Mouse (Mus musculus) intestine, embryonic 16.5 days (tissue): Measurements from ENCODE around the gene Cxcr5. TPM values are rescaled to one million over a fixed set of nuclear protein-coding genes. Genes with fewer than 3 reads are reported as not detected.
A peak's percentile ranks its signal among the peaks of the same experiment; 100 is the strongest.

Experiments
- ATAC-seq: fragments of 200-750 bp; cut with Nextera tagmentation; 2 replicates; pipeline ENCODE4 v1.8.0; 2017; ENCODE audit warnings: moderate TSS enrichment, moderate library complexity
- H3K27ac ChIP-seq: fragments of 300-500 bp; sonication (generic); 2 replicates; pipeline ENCODE4 v1.5.1; 2014; ENCODE audit warnings: mild to moderate bottlenecking, low read length
- H3K27me3 ChIP-seq: fragments of 300-500 bp; sonication (generic); replicated peaks from 2 replicates; pipeline ENCODE4 v1.6.1; 2014; ENCODE audit warnings: low read length, control low read depth, mixed read lengths; ENCODE audit not compliant: control insufficient read depth, insufficient read depth
- H3K36me3 ChIP-seq: fragments of 300-500 bp; sonication (generic); 2 replicates; pipeline ENCODE4 v1.6.1; 2014; ENCODE audit warnings: low read length, control low read depth; ENCODE audit not compliant: control insufficient read depth, insufficient read depth
- H3K4me1 ChIP-seq: fragments of 300-500 bp; sonication (generic); 2 replicates; pipeline ENCODE4 v1.6.1; 2014; ENCODE audit warnings: low read length, control low read depth, mixed read lengths; ENCODE audit not compliant: control insufficient read depth, insufficient read depth
- H3K4me2 ChIP-seq: fragments of 300-500 bp; sonication (generic); 2 replicates; pipeline ENCODE4 v1.6.1; 2014; ENCODE audit warnings: low read depth, low read length, control low read depth
- H3K4me3 ChIP-seq: fragments of 300-500 bp; sonication (generic); 2 replicates; pipeline ENCODE4 v1.5.1; 2014; ENCODE audit warnings: mild to moderate bottlenecking, low read length
- H3K9ac ChIP-seq: fragments of 300-500 bp; sonication (generic); 2 replicates; pipeline ENCODE4 v1.6.1; 2014; ENCODE audit warnings: low read depth, low read length
- H3K9me3 ChIP-seq: fragments of 300-500 bp; sonication (generic); 2 replicates; pipeline ENCODE4 v1.6.1; 2016; ENCODE audit warnings: low read length, control low read depth; ENCODE audit not compliant: control insufficient read depth
- WGBS: fragments of 180-500 bp; shearing (Covaris S2); extraction: QIAGEN DNeasy Blood & Tissue Kit; methylation state at CpG from one replicate; pipeline ENCODE4 v1.1.7; 2014; 5-methylcytosine and 5-hydroxymethylcytosine counted together
- polyA plus RNA-seq: library from polyadenylated mRNA; unstranded; fragments of >200 nt; fragmentation: Nextera tagmentation; extraction: Ambion mirVana; gene quantifications from 2 replicates; pipeline ENCODE4 v1.2.1, GENCODE M21; 2015

Gene Cxcr5
- polyA plus RNA-seq, 1 experiment from 2014 or later: 1.1 TPM

GRCm38 (mm10) chr9:44487441-44487840, 74.2 kb downstream of the Cxcr5 start:
- H3K36me3 ChIP-seq: no peaks in the 10 kb centered on the region
- peak overlapping the region; percentile 93 for H3K4me3 ChIP-seq
- peak overlapping the region; percentile 64 for H3K9ac ChIP-seq
- peak; percentile 58 for ATAC-seq
- WGBS: 8% methylated on average over 7 of the region's 7 CpGs
- H3K4me2 ChIP-seq: peak overlapping the region; percentile 74
- peaks cover 86% of the 10 kb centered on the region for H3K4me1 ChIP-seq
- no peaks in the 10 kb centered on the region for H3K9me3 ChIP-seq
- peak overlapping the region; percentile 94 for H3K27ac ChIP-seq
- H3K27me3 ChIP-seq: no peaks in the 10 kb centered on the region

DNA sequence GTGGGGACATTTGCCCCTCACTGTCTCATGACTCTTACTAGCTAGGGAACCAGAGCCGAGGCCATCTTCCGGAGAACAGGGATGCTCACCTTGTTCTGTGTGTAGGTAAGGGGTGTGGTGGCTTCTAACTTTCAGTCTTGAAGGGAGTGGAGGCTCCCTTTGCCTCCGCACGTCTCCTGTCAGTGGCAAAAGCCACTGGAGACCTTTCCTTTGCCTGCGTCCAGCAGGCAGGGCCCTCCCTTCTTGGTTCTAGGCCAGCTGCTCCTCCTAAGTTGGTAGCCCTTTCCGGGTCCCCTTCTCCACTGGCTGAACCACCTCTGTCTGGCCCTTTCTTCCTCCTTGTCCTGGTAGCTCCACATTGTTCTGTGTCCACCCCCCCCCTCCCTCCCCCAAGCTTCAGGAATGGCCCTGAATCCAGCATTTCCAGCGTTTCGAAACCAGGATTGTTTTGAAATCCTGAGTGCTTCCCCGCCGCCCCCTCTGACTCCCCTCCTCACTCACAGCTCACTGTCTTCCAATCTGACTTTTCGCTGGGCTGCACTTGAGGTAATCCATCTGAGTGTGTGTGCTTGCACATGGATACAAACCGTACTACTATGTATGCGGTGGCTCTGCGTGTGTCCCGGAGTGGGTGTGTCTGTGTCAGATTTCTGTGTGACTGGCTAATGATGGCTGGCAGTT, 74.8 kb downstream of the Cxcr5 start:
- ATAC-seq: no peak
- H3K27me3 ChIP-seq: no peaks in the 10 kb centered on the region
- peaks cover 85% of the 10 kb centered on the region for H3K4me1 ChIP-seq
- H3K36me3 ChIP-seq: no peaks in the 10 kb centered on the region
- WGBS: 15% methylated on average over 15 of the region's 15 CpGs
- no peaks in the 10 kb centered on the region for H3K9me3 ChIP-seq
- peak overlapping the region; percentile 74 for H3K4me2 ChIP-seq
- H3K9ac ChIP-seq: peak overlapping the region; percentile 64
- peak overlapping the region; percentile 93 for H3K4me3 ChIP-seq
- peak overlapping the region; percentile 94 for H3K27ac ChIP-seq

DNA sequence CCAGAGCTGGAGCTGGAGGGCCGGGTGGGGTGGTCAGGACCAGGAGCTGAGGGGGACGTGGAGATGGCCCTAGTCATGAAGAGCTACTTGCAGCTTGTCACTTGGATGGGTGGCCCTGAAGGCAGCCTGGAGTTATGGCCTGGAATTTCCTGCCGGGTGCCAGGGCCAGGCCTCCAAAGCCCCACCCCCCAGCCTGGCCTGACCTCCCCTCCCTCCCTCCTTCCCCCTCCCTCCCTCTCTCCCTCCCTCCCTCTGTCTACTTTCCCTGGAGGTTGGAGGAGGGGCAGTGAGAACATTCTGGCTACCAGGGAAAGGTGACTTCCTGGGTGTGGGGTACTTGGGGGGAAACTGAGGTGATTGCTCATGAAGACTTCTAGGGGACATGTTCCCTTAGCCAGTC, 75.3 kb downstream of the Cxcr5 start:
- Histone ChIP-seq H3K9me3 (no peaks in the 10 kb centered on the region), H3K27me3 (no peaks in the 10 kb centered on the region), H3K36me3 (no peaks in the 10 kb centered on the region), H3K4me2 (peak overlapping the region; percentile 74), H3K27ac (peak overlapping the region; percentile 94), H3K4me3 (peak overlapping the region; percentile 93), H3K4me1 (peaks cover 80% of the 10 kb centered on the region), H3K9ac (peak overlapping the region; percentile 64)
- 10% methylated on average over 3 of the region's 3 CpGs for WGBS
- ATAC-seq: no peak

- Histone ChIP-seq H3K27ac (peak overlapping the region; percentile 94), H3K4me1 (peaks cover 73% of the 10 kb centered on the region), H3K9ac (peak overlapping the region; percentile 64), H3K9me3 (no peaks in the 10 kb centered on the region), H3K36me3 (no peaks in the 10 kb centered on the region), H3K4me3 (peak overlapping the region; percentile 93), H3K4me2 (peak overlapping the region; percentile 74), H3K27me3 (no peaks in the 10 kb centered on the region)
- ATAC-seq: no peak
- 15% methylated on average over 14 of the region's 14 CpGs for WGBS
Measured at GRCm38 (mm10) chr9:44485516-44486161, 76.0 kb downstream of the Cxcr5 start.

- peaks cover 72% of the 10 kb centered on the region for H3K4me1 ChIP-seq
Measured at GRCm38 (mm10) chr9:44485105-44485515, 76.6 kb downstream of the Cxcr5 start.

GRCm38 (mm10) chr9:44484311-44485104, 77.2 kb downstream of the Cxcr5 start:
- 20% methylated on average over 7 of the region's 7 CpGs for WGBS
- no peaks in the 10 kb centered on the region for H3K9me3 ChIP-seq
- ATAC-seq: no peak
- peak overlapping the region; percentile 93 for H3K4me3 ChIP-seq
- peak overlapping the region; percentile 74 for H3K4me2 ChIP-seq
- no peaks in the 10 kb centered on the region for H3K27me3 ChIP-seq
- peak overlapping the region; percentile 94 for H3K27ac ChIP-seq
- peak overlapping the region; percentile 95 for H3K9ac ChIP-seq
- no peaks in the 10 kb centered on the region for H3K36me3 ChIP-seq
- H3K4me1 ChIP-seq: peaks cover 66% of the 10 kb centered on the region

More at GRCm38 (mm10) chr9:44485105-44485515, 76.6 kb downstream of the Cxcr5 start:
- Histone ChIP-seq H3K4me2 (peak overlapping the region; percentile 74), H3K4me3 (peak overlapping the region; percentile 93), H3K9ac (peak overlapping the region; percentile 64), H3K36me3 (no peaks in the 10 kb centered on the region), H3K27me3 (no peaks in the 10 kb centered on the region), H3K9me3 (no peaks in the 10 kb centered on the region), H3K27ac (peak overlapping the region; percentile 94)
- WGBS: 30% methylated on average over 6 of the region's 6 CpGs
- no peak for ATAC-seq

- ATAC-seq: peak; percentile 32
- Histone ChIP-seq H3K27ac (peak overlapping the region; percentile 94), H3K36me3 (no peaks in the 10 kb centered on the region), H3K4me1 (peaks cover 56% of the 10 kb centered on the region), H3K9me3 (no peaks in the 10 kb centered on the region), H3K4me3 (peak overlapping the region; percentile 93), H3K9ac (peak overlapping the region; percentile 95), H3K27me3 (no peaks in the 10 kb centered on the region), H3K4me2 (peak overlapping the region; percentile 74)
- 0% methylated on average over 12 of the region's 12 CpGs for WGBS
Measured at GRCm38 (mm10) chr9:44483510-44484044, 78.1 kb downstream of the Cxcr5 start.

- H3K27ac ChIP-seq: peak overlapping the region; percentile 94
- H3K4me3 ChIP-seq: peak overlapping the region; percentile 93
- peak overlapping the region; percentile 95 for H3K9ac ChIP-seq
- no peaks in the 10 kb centered on the region for H3K9me3 ChIP-seq
- H3K27me3 ChIP-seq: no peaks in the 10 kb centered on the region
- no peaks in the 10 kb centered on the region for H3K36me3 ChIP-seq
- ATAC-seq: no peak
- H3K4me2 ChIP-seq: peak overlapping the region; percentile 74
- H3K4me1 ChIP-seq: peaks cover 53% of the 10 kb centered on the region
- under 1% methylated on average over 39 of the region's 39 CpGs for WGBS
Measured at GRCm38 (mm10) chr9:44483041-44483509, 78.6 kb downstream of the Cxcr5 start.

DNA sequence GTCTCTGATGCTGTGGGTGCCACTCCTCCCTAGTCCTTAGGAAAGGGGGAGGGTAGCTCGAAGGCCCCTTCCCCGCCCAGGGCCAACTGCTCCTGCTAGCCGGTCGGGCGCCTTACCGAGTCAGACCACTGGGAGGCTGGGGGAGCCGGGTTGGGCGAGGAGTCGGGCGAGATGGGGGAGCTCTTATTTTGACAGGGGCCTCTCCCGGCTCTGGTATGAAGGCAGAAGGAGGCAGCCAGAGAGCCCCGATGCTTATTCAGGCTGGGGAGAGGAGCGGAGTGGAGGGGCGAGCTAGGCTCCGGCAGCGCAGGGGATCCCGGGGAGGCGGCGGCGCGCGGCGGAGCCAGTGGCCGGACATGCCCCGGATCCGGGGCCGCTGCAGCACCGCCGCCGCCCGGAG, 79.1 kb downstream of the Cxcr5 start, which contains the start of gene Bcl9l:
Gene Bcl9l, plus strand, starts transcription at position 274 of the 400 bp plus-strand sequence.
- WGBS: 0% methylated on average over 30 of the region's 31 CpGs
- Histone ChIP-seq H3K4me3 (peak within 1 kb of the TSS; percentile 93), H3K36me3 (no peaks in the 10 kb centered on the region), H3K9me3 (no peaks in the 10 kb centered on the region), H3K4me1 (peaks cover 52% of the 10 kb centered on the region), H3K27me3 (no peaks in the 10 kb centered on the region), H3K27ac (peak within 1 kb of the TSS; percentile 94), H3K9ac (peak within 1 kb of the TSS; percentile 95), H3K4me2 (peak within 1 kb of the TSS; percentile 74)
- ATAC-seq: peak; percentile 37
